Mouse (Mus musculus): ENCODE results near the gene Srd5a1.
"Not testable (repeated sequence)": the region's sequence is repeated elsewhere in the genome, so short reads cannot be mapped to it uniquely, and the experiment has no call there.

Gene Srd5a1

DNA sequence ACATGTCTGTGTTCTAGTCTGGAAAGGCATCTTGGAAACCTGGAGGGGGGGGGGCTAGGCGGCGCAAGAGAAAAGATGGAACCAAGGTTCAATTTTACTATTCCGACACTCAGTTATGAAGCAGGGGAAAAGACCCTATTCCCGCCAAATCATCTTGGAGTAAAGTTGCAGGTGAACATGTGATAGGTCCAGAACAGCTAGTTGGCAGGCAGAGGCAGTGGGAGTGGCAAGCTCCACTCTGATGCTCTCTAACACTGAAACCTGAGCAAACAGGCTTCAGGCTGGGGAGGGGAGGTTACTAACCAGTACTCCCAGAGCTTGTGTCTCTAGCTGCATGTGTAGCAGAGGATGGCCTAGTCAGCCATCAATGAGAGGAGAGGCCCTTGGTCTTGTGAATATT lies 45.8 kb downstream of the Srd5a1 start:
- DNase-seq, result not testable (repeated sequence)

DNA sequence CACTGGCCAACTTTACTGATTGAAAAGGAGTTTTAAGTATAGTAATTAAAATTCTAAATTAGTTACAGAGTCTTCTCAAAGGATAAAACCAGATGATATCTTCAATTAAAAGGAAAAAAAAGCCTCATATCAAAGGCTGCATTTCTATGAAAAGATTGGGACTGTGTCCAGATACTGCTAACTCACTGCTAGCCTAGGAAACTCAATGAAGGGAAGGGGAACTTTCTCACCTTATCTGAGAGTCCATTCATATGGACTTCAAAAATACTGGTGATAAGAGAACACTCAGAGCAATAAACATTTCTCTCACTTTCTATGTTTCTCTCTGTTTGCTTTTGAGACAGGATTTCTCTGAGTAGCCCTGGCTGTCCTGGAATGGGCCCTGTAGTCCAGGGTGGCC lies 46.7 kb downstream of the Srd5a1 start:
- DNase-seq, result no peak

DNA sequence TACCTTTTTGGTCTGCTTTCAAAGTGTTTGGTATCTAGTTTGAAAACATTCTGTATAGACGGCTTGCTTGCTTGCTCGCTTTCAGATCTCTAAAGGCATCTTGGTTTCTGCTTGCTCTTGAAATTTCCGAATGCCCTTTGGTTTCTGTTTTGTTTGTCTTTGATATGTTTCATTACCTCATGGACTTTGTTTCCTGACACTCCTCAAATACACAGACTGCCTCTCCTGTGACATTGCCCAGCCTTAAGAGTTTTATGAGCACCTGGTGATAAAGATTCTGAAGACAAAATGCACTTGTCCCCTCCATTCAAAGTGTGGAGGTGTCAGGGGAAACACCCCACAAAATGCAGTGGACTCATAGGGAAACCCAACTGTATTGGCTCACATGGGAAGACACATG lies 47.3 kb downstream of the Srd5a1 start:
- no peak for DNase-seq

DNA sequence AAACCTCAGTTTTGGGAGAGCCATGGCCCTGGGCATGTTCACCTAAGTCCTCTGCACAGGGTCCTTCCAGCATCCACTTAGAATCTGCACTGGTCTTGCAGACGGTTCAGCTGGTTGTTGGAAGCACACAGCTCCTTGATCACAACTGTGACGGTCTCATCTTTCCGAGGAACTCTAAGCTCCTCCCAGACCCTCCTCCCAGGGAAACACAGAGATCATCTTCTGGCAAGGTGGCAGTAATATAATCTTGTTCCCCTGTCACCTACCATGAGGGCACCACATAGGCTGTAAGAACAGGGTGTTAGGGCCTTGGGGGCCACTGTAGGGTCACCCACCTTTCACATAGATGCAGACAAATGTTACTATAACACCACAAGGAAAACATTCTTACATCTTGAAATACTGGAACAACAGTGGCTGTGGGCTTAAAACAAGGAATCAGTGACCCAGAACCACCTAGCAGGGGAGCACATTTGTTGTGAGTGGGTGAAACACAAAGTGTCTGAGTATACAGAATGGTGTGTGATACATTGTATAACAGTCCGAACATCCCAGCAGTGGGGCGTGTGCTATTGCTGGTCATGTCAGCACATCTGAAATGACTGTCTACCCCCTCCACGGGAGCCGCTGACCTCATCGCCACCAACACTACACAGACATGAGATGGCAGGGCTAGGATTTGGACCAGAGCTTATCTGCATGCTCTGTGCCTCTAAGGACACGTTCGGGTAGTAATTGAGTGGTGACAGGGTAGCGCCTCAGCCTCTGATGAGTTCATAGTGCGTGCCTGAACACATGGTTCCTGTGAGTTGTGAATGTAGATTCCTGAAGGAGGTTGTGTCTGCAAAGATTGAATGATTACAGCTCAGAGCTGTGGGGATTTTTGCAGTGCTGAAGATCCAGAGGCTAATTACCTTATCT lies 48.3 kb downstream of the Srd5a1 start:
- DNase-seq, result no peak

DNA sequence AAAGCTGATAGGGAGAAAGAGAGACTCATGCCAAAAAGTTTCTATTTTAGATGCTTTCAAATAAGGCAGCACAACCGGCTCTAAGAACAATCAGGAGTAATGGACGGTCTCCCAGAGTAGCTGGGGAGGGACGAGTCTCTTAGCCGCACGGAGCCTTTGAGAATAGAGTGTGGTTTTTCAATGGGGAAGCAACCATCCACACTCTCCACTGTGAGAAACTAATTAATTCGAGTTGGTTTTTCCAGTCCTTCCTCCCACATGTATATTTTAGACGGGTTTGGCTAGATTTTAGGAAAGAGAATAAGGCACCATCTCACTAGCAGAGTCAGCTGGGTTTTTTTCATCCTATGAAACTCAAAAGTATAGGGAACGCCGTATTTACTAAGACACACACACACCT lies 49.2 kb downstream of the Srd5a1 start:
- DNase-seq, result no peak

DNA sequence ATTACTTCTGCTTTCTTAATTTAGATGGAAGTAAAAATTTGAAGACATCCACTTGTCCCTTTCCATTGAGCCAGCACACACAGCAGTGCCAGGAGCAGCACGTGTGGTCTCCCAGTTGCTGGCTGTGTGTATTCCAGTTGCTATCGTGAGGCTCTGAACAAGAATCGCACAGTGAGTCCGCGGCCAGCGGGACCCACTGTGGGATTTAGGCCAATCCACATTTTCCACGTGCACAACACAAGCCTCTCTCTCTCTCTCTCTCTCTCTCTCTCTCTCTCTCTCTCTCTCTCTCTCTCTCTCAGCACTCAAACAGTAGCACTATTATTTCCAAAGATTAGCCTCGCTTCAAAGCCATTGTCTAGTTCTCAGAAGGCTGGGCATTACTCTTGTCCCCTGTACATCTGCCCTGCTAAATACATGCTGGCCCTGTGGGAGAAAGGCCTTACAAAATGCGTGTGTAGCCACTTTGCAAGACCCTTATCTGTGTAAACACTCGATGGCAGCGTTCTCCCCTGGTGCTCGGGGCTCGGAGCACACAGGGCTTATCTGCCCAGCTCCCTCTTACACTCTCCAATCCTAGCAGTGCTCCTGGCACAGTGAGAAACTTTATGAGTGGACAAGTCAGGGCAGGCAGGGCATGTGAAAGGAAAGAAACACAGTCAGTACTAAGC lies 51.8 kb downstream of the Srd5a1 start:
- no peak for DNase-seq

DNA sequence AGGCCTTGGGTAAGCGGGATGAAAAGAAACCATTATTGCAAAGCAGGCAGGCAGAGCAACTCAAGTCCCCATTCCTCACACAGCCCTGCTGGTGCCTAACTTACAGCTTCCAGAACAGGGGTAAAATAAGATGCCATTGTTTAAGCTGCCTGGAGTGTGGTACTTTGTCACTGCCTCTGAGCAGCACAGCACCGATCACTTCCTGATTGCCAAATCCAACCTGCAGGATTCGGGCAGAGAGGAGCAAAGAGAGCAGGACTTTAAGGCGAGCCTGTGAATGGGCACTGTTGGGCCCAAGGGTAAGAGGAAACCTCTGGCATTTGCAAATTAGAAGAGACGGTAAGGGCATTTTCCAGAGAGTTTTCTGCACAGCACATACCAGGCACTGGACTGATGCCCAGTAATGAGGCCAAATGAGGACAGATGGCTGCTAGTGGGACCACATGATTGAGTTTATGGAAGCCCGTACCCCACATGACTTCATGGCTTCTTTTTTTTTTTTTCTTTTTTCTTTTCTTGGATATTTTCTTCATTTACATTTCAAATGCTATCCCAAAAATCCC lies 53.1 kb downstream of the Srd5a1 start:
- no peak for DNase-seq

DNA sequence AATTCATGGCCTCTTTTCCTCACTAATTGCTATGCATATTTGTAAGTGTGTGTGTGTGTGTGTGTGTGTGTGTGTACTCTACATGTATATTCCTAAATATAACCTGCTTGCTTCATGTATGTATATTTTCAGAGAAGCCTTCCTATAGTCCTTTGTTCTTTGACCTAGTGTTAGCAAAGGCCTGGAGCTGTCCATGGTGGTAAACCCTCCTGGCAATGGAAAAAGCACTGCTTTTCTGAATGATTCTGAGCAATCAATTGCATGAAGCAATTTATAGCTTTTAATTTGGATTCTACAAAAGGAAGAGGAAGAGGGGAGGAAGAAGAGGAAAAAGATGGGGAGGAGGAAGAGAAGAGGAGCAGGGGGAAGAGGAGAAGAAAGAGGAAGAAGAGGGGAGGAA lies 54.5 kb downstream of the Srd5a1 start:
- no peak for DNase-seq

DNA sequence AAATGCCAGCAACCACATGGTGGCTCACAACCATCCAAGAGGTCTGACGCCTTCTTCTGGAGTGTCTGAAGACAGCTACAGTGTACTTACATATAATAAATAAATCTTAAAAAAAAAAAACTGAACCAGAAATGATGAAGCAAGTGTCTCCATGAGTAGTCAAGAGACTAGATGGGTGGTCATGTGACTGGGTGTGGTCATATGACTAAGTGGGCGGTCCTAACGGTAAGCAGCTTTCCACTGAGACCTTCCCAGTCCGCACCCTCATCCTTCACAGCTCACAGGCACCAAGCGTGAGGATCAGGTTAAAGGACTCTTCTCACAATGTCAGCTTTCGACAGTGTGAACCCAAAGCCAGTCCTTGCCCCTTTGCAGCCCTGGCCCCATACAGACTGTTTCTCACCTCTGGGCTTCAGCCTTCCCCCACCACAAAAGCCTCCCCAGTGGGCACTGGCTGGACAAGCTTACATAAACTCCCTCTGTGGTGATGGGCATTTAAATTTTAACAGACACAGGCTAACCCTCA lies 55.2 kb downstream of the Srd5a1 start:
- DNase-seq, result no peak

DNA sequence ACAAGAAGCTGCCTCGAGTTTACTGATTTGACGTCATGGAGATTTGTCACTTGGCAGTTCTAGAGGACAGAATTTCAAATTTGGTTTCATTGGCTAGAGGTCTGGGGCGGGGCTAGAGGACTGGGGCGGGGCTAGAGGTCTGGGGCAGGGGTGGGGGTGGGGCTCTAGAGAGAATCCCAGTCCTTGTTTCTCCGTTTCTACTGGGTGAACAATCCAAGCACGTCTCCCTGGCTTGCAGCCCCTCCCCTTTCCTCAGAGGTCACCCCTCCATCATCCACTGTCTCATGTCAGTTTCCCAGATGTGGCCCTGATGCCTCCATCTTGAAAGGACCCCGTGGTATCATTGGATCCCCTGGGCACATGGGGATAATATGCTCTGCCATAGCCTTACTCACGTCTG lies 56.2 kb downstream of the Srd5a1 start:
- DNase-seq, result no peak

DNA sequence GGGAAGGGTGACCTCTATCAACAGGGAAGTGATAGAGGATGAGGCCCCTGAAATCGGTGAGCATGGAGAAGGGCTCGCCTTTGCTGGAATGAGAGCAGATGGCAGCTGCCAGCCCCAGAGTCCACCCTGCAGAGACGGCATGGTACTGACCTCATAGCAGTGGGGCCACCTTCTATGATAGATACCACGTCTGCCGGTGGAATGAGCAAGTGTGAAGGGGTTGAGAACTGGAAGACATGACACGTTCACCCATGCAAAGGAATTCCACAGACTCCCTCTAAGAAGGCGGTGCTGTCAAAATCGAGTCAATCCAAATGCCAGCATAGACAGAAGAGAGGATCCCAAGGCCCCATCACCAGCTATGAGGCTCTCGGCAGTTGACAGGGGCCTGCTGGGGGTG lies 57.0 kb downstream of the Srd5a1 start:
- no peak for DNase-seq

DNA sequence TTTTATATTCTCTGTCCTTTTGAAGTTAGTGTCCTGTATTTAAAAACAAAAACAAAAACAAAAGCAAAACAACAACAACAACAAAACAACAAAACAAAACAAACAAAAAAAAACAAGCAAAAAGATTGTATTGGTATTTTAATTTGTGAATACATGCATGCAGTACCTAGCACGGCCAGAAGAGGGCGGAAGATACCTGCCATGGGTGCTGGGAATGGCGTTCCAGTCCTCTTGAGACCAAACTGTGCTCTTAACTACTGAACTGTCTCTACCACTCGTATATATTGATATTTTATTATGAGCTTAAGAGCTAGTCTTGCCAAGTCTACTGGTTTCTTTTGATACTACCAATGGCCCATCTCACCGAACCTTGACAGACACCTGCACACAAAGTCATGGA lies 58.2 kb downstream of the Srd5a1 start:
- DNase-seq, result no peak

DNA sequence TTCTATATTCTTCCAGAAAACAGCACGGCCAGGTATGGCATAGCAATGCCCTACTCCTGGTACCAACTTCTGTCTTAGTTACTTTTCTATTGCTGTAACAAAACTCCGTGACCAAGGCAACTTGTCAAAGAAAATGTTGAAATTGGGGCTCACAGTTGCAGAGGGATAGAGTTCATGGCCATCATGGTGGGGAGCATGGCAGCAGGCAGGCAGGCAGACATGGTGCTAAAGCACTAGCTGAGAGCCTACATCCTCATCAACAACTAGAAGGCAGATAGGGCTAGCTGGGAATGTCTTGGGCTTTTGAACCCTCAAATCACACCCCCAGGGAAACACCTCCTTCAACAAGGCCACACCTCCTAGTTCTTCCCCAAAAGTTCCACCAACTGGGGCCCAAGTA lies 60.4 kb downstream of the Srd5a1 start:
- no peak for DNase-seq

DNA sequence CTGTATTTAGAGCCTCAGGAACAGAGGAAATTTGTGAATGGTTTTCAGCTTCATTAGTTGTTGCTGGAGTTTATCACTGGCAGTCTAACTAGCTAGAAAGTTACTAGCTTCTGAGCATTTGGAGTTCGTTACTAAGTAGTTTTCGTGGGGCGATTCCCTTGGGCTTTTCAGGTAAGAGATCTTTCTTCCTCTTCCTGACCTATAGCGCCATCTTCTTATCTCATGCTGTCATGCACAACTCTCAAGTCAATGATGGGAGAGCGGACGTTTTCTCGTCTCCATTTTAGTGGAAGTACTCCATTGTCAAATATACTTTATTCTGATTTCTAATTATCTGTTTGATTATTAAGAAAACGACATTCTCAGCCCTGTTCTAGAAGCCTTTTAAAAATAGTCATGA lies 61.3 kb downstream of the Srd5a1 start:
- no peak for DNase-seq

DNA sequence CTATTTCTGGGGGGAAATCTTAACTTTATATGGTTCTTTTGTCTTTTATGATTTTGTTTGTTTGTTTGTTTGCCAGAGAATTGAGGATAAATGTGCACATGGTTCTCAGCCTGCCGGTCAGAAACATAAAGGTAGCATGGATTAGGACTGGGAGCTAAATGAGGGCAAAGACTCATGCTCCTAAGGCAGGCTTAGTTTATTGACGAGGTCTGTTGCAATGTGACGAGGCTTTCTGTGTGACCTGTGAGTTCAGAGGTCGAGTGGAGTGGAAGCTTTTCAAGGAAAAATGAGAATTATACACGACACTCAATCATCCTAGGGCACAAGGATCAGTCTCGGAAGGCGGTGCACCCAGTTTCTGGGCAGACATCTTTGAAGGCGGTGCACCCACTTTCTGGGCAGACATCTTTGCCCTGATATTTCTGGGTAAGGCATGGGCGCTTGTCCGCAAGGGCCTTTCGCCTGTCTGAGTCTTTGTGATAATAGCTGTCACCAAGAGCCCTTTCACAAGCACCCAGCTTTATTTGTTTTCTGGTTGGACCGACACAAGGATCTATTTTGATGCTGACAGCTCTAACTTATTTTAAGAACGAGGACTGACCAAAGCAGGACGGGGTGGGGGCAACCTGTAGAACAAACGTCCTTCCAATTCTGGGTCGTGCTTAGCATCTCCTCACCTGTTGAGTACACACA lies 63.6 kb downstream of the Srd5a1 start:
- DNase-seq, result no peak

DNA sequence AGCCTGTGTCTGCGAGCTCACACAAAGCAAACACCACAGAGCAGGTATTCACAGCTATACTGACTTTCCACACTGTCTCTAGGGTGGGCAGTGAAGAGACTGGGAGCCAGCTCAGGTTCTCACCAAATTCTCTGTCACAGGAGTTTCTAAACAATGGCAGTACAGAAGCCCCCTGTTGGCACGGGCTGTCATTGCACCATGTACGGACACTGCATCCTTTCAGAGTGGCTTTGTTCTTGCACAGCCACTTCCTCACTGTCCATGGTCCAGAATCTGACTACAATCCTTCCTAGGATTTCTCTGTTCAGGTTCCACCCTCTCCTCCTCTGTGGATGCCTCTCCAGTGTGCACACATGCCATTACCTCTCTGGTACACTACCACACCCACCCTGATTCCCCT lies 66.2 kb downstream of the Srd5a1 start:
- DNase-seq, result peak; percentile 39 to 42

DNA sequence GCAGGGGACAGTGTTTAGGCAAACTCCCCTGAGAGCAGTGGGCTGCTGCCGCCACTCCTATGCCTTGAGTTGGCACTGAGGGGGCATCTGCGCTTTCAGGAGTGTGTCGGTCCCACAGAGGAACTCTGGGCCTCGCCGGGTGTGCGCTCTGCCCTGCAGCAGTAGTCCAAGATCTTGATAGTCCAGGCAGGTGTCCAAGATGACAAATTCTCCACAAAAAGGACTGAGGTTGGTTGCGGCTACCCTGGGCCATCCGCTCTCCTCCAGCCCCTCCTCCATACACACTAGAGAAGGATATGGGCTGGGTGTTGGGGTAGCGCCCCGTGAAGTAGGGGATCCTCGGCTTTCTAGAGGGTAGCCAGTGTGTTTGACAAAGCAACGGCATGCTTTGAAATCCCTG lies 67.6 kb downstream of the Srd5a1 start:
- DNase-seq, result no peak

DNA sequence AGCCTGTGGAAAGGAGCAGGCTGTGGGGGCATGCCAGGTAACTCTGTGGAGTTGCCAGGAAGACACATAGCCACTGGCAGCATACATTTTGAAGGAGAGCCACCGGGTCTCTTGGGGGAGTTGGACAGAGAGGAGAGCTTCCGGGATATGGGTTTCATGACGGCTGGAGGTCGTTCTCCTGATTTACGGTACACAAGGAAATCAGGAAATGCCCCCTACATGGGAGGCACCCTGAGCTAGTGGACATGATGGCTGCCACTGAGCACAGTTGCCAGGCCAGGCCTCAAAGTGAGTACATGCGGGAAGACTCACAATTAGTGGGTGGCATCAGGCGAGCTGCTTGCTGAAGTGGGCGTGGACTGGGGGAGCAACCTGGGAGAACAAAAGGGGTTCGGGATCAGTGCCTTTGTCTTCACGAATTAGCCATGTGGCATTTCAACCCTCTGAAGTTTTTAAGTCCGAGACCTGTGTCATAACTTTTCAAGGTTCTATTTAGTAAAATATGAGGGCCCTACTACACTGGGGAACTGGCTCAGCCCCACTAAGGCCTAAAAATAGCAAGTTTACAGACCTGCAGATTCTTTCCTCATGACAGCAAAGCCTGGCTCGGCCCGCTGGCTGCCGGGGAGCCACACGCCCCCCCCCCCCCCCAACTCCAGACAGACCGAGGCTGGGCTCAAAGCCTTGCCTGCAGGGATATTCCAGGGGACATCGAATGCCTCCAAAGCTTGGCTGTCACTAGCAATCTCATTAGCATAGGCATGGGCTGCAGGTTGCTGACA lies 68.5 kb downstream of the Srd5a1 start:
- no peak for DNase-seq

DNA sequence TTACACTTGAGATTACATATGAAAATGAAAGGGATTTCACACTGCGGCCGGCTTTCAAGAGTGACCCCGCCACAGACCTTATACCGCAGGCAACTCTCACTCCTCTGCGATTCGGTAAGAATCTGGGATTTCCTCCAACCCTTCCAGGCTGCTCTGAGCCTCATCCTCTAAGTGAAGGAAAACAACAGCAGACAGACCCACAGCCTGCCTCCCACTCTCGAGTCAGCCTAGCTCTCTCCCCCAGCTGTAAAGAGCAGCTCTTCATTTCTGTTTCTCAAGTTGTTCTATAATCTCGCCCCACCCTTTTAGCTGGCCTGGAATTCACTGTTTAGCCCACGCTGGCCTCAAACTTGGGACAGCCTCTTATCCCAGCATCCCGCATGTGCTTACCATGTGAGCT lies 69.5 kb downstream of the Srd5a1 start:
- no peak for DNase-seq

DNA sequence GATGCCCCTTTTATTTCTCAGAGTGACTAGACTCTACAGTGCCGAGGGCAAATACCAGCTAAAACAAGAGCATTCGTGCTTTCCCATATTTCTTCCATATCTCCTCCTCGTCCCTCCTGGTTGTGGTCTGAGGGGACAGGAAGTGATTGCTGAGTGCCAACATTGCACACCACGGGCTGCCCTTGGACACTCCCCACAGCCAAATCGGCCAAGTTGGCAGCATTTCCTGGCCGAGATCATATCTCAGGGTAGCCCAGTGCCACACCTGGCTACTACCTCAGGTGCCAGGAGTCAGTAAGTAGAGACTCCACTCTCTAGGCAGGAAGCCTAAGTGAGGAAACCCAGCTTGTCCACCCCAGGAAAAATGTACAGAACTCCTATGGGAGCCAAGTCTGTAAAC lies 70.0 kb downstream of the Srd5a1 start:
- DNase-seq, result no peak

DNA sequence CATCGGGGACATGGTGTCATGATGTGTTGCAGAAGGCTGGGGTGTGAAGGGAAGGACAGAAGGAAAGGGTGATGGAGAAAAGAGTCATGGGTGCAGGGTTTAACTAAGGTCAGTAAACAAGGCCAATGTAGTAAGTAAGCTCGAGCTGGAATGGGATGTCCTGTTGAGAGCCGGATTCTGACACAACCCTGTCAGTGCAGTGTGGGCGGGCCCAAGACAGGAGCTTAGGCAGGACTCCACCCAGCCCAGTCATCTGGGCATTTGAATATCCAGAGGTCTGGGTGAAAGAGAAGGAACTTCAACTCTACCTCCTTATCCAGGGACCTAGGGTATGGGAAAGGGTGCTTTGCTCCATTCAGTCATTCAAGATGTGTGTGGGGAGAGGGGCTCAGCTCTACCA lies 72.9 kb downstream of the Srd5a1 start:
- DNase-seq, result no peak

DNA sequence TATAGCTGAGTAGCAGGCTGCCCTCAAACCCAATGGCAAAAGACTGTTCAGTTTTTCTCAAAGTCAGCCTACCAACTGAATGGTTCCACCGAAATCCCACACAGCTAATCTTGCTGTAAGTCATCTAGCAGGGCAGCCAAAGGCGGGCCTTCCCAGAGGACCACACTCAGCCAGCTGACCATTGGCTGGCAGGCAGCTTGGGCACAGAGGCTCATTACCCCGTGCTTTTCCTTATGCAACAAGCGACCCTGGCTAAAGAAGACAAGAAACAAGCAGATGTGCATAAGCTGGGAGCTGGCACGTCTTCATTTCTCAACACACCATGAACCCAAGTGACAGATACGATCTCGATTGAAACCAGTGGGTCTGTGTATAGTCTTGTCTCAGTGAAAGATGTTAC lies 73.9 kb downstream of the Srd5a1 start:
- no peak for DNase-seq
